Mouse (Mus musculus): ENCODE results near the gene Men1.

Gene Men1

DNA sequence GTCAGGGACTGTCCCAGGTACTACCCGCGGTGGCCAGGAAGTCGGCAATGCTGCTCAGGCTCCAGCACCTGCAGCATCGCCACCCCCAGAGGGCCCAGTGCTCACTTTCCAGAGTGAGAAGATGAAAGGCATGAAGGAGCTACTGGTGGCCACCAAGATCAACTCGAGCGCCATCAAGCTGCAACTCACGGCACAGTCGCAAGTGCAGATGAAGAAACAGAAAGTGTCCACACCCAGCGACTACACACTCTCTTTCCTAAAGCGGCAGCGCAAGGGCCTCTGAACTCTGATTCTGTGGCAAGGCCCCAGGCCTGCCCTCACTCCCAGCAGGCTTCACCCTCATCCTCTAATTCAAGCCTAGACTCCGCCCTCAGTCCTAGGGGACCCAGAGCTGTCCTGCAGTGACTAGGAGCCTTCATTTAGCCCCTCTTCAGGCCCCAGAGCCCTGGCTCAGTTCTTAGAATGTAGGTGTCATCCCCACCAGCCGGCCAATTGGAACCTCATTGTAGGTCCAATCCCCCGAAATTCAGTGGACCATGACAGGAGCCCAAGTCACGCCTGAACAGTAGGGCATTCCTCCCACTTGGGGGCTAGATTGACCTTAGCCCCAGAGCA is 5.2 kb downstream of the Men1 start:
- DNase-seq, result peak; percentile 75

- DNase-seq, result peak; percentile 93
Measured at GRCm38 (mm10) chr19:6340524-6341452, 6.0 kb downstream of the Men1 start, which contains the start of gene Map4k2. TSS of gene Map4k2 (plus strand) at chr19:6341135.

GRCm38 (mm10) chr19:6341453-6342077 is 6.8 kb downstream of the Men1 start:
- DNase-seq, result peak; percentile 48

DNA sequence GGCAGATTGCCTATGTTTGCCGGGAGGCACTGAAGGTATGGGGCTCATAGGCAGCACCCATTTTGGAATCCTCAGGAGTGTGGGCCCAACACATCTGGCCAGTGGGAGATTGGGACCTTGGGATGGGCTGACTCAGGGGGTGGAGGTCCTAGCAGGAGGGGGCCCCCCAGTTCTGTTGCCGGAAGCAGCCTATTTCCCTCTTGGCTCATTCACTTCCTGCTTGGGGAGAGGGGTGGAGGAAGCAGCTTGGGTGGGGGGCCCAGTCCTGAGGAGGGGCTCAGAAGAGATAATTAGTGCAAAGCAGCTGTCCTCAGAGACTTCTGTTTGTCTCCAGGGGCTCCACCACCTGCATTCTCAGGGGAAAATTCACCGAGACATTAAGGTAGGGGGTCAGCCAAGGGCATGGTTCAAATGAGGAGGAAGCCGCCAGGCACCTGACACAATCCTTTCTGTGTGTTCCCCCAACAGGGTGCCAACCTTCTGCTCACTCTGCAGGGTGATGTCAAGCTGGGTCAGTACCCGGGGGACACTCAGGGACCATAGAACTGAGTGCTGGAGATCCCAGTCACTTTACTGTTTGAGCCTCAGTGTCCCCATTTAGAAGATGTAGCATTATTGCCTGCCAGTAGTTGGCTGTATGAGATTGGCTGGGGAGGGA is 7.6 kb downstream of the Men1 start:
- DNase-seq, result peak; percentile 64

DNA sequence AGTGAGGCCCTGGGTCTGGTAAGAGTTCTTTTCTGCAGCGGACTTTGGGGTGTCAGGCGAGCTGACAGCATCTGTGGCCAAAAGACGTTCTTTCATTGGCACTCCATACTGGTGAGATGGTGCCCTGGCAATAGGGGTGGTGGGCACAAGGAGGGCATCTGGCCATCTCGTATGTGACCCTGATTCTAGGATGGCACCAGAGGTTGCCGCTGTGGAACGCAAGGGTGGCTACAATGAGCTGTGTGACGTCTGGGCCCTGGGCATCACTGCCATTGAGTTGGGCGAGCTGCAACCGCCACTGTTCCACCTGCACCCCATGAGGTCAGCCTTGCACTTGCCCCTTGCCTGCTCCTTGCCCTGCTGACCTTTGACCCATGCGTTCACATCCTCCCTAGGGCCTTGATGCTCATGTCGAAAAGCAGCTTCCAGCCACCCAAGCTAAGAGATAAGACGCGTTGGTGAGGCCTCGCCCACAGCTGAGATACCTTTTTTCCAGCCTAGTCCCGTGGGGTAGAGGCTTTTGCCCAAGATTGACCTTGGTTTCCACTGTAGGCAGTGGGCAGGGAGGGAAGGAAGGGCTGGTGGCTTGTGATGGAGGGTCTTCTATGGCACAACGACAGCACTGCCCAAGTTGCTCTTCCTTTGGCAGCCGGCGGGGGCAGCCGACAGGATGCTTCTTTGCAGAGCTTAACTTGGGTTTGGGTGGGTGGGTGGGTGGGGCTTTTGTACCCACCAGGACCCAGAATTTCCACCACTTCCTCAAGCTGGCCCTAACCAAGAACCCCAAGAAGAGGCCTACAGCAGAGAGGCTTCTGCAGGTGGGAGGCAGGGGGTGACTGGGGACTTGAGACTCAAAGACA is 8.5 kb downstream of the Men1 start:
- DNase-seq, result peak; percentile 53

GRCm38 (mm10) chr19:6343996-6344395 is 9.2 kb downstream of the Men1 start:
- no peak for DNase-seq

DNA sequence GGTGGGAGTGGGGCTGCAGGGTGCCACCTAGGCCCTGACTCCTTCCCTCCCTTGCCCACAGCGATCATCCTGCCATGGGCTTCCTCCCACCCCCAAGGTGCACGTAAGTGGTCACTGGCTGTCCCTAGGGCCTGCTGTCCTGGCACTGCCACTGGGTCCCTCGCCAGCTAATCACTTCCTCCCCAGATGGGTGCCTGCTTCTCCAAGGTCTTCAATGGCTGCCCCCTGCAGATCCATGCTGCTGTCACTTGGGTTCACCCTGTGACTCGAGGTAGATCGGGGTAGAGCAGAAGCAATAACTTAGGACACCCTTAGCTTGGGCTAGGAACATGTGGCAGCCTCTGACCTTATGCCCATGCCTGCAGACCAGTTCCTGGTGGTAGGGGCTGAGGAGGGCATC is 11.2 kb downstream of the Men1 start:
- no peak for DNase-seq

DNA sequence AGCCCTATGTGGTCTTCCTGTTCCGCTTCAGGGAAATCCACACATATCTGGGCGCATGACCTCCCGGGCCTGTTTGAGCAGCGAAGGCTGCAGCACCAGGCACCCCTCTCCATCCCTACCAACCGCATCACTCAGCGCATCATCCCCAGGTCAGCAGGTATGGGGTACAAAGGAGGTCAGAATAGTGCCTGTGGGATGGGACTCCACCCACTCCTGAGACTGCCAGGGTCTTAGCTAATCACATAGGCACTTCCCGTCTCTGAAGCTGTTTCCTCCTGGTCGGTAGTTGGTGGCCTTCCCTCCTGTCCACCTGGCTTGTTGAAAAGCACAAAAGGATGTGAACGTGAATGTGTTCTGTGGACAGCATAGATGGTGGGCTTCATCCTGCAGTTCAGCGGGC is 11.9 kb downstream of the Men1 start:
- DNase-seq, result no peak

- no peak for DNase-seq
Measured at GRCm38 (mm10) chr19:6347615-6348014, 12.8 kb downstream of the Men1 start.

DNA sequence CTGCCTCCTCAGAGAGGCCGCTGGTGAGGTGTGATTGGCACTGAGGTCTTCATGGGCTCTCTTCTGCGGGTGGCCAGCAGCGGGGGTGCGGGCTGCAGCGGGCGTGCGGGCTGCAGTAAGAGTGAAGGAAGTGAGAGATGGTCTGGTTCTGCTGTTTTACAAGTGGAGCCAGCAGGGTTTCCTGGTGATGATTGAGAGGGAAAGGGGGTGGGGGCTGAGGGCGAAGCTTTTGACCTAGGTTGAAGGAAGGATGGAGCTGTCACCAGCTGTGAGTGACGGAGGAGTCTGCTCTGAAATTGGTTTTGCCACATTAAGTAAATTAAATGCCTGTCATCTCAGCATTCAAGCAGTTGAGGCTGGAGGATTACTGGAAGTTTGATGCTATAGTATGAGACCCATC is 13.9 kb downstream of the Men1 start:
- DNase-seq, result no peak

GRCm38 (mm10) chr19:6349215-6349983 is 14.6 kb downstream of the Men1 start:
- DNase-seq, result peak; percentile 43

GRCm38 (mm10) chr19:6351431-6352106 is 16.8 kb downstream of the Men1 start:
- no peak for DNase-seq

GRCm38 (mm10) chr19:6352107-6352505 is 17.3 kb downstream of the Men1 start:
- DNase-seq, result no peak

DNA sequence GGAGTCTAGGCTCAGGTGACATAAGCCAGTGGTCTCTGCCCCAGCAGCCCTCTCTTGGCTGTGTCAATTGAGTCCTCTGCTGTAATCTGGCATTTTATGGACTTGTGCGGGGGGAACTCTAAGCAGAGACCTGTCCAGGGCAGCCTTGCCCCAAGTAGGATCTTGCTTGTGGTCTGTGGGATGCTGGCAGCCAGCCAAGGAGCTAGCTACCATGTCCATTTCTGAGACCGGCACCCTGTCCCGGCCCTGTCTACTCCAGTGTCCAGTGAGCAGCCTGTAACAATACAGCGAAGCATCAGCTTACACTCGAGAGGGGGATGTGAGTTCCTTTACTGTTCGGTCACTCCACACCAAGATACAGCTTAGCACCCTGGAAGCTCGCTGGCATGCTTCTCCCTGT is 19.3 kb downstream of the Men1 start:
- no peak for DNase-seq

- no peak for DNase-seq
Measured at GRCm38 (mm10) chr19:6361291-6361690, 26.5 kb downstream of the Men1 start.

DNA sequence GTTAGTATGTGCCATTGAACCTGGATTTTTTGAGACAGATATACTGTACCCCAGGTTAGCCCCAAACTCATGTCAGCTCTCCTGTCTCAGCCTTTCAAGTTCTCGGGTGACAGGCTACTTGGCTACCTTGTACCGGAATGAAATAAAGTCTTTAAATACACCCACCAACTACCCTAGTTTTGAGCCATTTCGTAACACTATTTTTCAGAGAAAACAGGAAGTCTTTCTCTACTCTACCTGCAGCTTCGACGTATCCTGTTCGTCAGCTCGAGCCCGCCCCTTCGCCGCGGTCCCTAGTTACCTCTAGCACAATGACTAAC is 28.3 kb downstream of the Men1 start:
- no peak for DNase-seq

DNA sequence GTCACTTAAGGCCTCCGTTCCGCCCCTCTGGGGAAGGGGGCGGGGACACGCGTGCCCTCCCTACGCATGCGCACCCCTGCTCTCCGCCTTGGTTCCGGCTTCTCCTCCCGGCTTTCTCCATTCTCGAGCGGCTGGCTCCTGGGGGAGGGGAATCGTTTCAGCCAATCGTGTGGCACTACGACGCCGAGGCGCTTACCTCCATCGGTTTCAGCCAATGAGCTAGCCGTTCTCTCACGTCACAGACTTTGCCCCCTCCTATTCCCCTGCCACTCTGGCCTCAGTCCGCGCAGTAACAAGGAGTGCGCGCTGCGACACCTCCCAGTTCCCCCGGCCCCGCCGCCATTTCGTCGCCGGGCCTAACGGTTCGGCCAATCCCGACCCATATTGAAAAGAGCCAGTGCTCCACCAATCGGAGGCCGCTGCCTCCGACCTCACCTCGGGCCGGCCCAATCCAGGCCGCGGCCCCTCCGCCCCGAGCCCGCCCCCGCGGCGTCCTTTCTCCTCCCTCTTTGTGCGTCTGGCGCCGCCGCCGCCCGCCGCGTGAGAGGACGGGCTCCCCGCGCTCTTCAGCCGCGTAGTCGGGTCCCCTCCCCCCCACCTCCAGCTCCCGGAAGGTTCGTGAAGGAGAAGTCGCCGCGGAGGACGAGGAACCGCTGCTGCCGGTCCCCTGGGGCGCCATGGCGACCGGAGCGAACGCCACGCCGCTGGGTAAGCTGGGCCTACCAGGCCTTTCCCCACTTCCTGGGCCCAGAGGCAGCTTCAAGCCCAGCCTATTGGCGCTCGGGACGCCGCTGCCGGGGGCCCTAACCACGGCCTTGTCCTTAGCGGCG is 28.8 kb downstream of the Men1 start, which contains the start of gene Sf1:
Gene Sf1 (plus strand): TSS at position 280 of the 830 bp plus-strand sequence.
- peak; percentile 100 for DNase-seq

DNA sequence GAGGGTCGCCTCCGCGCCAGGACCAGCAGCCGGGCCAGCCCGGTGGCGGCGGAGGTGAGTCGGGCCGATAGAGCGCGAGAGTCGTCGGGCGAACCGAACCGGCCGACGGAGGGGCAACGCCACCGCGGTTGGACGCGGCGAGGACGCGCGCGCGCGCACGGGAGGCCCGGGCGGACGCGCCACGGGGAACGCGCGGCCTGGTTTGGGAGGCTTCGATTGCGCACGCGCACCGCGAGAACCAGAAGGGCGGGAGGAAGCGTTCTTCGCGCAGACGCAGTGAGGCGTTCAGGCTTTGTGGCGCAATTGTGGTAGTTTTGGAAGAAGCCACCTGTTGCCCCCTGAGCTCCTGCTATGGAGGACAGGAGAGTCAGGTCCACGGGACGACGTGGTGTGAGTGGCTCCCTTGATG is 29.5 kb downstream of the Men1 start:
- DNase-seq, result peak; percentile 92

DNA sequence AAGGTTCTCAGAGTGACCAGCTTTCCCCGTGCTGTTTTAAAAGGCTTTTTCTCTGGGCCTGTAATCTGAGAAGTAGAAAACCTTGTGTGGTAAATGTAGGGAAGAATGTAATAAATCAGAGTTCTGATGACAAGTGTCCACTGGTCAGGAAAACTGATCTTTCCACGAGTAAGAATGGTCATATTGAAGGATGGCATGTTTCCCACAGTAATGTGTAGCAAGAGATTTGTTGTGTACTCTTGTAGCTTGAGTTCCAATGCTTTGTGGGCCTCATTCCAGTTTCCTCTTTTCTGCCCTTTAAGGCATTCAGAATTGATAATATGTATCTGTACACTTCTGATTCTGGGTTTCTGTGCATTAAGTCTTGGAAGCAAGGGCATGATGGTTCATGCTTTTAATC is 30.1 kb downstream of the Men1 start:
- no peak for DNase-seq

DNA sequence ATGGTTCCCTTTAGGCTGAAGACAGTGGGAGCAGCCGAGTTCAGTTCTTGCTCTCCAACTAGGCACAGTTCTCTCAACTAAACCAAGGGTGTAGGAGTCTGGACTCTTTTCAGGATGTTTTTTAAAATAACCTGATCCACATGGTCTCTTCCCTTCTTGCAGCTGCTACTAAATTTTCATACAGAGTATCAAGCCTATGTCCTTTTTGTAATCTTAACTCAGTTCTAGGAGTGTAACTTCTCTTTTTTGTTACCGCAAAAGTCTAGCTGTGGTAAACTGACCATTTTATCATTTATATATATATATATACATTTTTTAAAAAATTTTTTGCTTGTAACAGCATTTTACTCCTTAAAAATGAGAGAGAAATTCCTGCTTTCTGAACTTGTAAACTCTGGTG is 35.4 kb downstream of the Men1 start:
- DNase-seq, result no peak

All from thymus, postnatal 25 days (tissue).